Mouse (Mus musculus): Measurements from ENCODE around the gene Olfr460.
A peak's percentile ranks its signal among the peaks of the same experiment; 100 is the strongest.
"Not testable (repeated sequence)": the region's sequence is repeated elsewhere in the genome, so short reads cannot be mapped to it uniquely, and the experiment has no call there.

The Olfr460 gene

DNA sequence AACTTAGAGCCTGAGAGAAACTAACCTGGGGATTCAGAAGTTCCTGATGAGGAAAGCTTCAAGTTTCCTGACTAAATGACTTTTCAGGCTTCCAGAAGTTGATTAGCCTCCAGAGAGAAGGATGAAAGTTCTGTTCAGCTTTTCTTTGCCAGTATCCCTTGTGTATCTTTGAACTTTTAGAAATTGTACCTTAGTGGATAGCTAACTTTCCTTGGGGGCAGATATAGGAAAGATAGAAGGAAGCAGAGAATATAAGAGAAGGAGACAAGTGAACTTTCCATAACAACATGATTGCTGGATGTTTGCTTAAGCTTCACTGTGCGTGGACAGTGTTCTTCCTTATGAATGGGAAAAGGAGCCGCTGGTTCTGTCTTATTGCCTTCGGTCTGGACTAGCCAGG, at the start of gene Olfr460:
Gene Olfr460 (plus strand): TSS at position 301 of the 400 bp plus-strand sequence.
- DNase-seq, result no peak

DNA sequence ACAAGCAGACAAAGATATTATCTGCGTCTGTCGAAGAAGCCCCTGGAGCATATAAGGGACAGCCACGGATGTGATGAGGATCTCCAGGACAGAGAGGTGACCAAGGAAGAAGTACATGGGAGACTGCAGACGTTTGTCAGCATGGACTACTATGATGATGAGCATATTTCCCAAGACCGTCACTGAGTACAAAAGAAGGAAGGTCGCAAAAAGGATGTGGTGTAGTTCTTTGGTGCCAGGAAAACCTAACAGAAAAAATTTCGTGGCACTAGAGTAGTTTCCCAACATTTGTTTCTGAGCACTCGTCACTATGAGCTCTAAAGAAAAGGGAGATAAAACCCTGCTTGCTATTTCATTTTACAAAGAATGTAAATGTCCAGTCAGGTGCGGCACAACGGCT, 24.6 kb upstream of the Olfr460 start:
- DNase-seq, result no peak

DNA sequence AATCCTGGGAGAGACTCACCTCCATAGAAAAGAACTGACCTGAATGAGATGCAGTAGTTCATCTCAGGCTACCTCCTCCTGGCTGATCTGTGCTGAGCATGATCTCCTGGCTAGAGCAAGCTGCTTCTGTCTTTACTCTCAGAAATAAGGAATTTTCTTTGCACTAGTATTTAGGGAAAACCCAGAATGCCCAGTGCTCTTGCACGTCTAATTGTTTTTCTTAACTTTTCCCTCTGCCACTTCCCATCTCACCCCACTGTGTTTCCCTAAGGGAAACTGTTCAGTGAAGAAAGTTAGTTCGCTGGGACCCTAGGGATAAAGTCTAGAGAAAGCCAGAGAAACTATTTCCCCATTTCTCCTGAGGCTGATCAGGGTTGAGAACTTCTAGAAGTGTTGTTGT, 14.3 kb upstream of the Olfr460 start, which contains the start of gene Olfr461:
Gene Olfr461 (minus strand): TSS at position 101 of the 400 bp plus-strand sequence.
- DNase-seq, result no peak

DNA sequence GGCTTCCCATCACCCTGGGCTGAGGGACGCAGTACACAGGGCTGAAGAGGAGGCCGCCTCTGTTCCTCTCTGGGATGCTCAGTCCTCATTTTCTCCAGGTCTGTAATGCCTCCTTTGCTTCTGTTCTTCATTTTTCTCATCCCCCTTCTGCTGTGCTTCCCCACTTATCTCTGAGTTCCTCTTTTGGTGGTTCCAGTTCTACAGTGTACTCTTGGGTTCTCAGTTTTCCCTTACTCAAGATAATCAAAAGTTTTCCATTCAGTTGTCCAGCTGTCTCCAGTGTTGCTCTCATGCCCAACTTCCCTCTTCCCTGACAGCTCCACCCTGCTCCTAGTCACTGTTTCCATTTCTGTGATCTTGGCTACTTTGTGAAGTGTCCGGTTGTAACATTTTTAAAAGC, 4.3 kb downstream of the Olfr460 start:
- no peak for DNase-seq

DNA sequence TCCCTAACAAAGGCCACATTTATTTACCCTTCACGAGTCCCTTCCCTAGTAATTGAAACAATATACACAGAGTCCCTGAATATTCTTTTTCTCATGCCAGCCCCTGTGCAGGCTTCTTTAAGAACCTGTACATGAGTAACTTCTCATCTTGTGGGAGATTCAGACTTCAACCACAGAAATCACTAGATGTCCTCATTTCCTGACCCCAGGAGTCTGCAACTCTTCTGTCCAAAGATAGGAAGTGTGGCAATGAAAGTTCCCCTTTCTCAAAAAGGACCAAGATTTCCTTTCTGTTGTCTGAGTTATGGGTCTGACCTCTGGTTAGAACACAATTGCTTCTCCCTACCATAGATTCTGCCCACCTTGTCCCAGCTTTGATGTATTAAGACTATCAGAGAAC, 7.0 kb downstream of the Olfr460 start:
- DNase-seq, result no peak

DNA sequence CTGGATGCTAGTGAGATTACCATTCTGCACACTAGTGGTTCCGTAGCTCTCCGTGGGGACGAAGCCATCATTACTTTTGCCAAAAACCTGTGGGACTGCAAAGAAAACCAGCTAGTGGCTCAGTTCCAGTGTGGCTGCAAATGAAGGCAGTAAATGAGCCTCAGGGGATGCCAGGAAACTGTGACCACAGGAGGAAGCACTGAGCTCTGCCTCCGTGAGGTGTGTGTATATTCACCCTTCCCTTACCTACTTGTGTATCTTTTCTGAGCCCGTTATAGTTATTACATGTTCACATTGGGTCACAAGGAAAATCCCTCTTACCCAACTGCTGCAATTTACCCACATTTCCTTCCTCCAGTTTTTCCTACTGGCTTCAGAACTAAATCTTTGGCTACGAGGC, 15.0 kb downstream of the Olfr460 start:
- no peak for DNase-seq

DNA sequence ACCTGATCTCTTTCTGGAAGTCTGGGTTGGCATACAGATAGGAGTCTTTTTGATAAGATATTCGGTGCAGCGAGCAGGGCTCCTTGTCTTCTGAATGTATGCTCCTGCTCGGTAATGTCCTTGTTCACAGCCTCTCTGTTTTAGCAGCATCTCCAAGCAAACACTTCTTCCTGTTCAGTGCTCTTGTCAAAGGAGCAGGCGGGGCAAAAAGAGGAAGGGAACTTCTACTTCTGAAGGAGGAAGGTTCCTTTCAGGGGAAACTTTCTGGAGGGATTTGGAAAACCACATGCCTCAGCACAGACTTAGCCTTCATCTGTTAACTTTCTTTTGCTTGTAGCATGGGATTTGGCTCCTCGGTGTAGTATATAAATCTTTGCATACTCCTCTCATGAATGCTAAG, 16.4 kb downstream of the Olfr460 start, which contains the start of gene Clec5a:
Gene Clec5a (minus strand): TSS at position 177 of the 400 bp plus-strand sequence.
- no peak for DNase-seq

DNA sequence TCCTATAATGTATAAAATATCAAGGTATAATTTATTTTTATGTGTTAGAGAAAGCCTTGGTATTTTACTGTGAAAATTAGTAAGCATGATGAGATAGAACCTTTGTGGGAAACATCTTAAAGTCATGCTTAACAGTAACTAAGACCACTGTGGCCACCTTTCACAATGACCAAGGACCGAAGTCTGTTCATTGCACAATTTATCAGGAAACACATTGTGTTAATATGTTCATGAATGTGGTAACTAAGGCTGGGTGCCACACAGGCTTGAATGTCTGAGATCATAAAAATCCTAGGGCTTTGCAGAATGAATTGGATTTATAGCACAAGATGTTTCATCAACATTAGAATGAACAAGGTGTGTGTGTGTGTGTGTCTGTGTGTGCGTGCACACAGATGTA, 19.1 kb downstream of the Olfr460 start:
- no peak for DNase-seq

DNA sequence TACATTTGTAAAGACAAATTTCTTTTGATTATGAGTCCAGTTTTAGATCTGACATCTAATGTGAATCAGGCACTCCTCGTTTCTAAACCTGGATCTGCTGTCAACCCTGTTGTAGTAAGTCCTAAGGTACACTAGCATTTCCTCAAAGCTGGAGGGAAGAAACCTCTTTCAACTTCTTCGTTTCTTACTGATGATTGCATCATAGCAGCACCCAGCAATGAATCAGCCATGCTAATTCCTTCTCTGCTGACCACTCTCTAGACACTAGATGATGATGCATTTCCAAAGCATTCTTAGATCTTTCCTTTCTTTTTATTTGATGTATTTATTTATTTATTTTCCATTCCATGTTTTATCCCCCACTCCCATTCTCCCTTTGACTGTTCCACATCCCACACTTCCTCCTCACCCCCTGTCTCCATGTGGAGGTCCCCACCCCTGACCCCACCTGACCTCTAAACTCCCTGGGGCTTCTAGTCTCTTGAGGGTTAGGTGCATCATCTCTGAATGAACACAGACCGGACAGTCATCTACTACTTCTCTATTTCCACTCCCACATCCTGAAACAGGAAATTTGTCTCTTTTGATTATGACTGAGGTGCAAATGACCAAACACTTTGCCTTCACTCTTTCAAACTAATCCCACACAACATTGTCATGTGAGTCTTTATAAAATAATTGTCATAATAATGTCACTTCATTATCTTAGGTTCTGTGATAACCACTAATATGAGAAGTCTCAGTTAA, 25.7 kb downstream of the Olfr460 start:
- DNase-seq, result no peak

DNA sequence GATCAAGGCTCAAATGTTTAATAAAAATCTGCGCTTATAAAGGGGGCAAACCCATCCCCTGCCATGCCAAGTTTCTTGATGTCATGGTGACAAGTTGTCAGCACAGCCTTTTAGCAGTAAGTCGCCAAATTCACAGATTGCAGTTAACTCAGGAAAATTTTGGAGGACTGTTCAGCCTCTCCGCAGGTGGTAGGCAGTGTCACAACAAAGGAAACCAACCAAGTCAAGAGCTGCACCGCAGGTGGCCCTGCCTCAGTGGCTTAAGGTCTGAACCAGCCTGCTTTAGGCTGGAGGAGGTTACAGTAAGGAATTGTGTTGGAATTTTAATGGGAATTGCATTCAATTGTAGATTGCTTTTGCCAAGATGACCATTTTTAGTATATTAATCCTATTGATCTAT, 29.3 kb downstream of the Olfr460 start:
- not testable (repeated sequence) for DNase-seq

DNA sequence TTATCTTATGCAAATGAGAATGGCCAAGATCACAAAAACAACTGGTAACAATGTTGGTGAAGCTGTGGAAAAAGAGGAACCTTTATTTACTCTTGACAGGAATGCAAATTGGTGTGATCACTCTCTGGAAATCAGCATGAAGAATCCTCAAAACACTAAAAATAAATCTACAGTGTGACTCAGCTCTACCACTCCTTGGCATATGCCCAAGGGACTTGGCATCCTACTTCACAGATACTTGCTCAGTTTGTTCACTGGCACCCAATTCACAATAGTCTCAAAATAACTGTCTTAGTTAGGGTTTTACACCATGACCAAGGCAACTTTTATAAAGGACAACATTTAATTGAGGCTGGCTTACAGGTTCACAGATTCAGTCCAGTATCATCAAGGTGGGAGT, 38.1 kb downstream of the Olfr460 start:
- DNase-seq, result no peak

DNA sequence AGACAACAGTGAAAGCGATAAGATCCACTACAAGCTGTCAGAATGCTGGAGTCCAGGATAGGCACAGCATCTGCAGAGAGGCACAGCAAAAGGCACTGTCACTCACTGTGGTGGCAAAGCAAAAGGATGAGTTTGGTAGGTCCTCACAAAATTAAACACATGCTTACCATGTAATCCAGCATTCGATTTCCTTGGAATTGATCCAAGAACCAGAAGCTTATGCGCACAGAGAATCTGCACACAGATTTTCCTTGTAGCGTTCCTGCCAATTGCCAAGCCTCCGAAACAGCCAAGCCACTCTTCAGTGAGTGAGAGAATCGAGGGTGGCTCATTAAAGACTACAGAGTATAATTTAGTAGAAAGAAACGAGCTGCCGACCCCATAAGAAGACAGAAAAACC, 41.0 kb downstream of the Olfr460 start:
- DNase-seq, result no peak

DNA sequence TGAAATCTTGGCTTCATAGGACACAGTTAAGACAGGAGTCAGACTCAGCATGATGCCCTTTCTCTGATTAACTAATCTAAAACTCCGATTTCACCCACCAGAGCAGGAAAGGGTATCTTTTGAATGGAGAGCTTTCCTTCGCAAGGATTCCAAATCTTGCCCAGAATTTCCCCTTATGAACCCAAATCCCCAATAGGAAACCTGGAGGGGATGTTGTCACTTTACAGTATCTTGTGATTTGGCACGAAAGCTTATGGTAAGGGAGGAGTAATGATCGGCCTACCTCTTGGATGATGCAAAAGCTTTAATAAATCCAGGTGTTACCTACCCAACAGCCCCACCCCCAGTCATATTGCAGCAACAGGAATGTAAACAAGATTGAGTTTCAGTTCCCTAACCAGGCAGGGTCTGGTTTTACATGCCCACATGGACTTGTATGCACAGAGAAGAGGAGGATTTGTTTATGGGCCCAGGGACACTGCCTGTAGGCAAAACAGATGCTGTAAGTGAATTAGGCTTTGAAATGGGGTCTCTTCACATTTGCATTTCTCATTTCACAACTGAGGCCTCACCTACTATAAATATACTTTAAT, 44.1 kb downstream of the Olfr460 start, which contains the start of gene Tas2r138:
Gene Tas2r138 (minus strand): TSS at position 51 of the 593 bp plus-strand sequence.
- DNase-seq, result no peak

DNA sequence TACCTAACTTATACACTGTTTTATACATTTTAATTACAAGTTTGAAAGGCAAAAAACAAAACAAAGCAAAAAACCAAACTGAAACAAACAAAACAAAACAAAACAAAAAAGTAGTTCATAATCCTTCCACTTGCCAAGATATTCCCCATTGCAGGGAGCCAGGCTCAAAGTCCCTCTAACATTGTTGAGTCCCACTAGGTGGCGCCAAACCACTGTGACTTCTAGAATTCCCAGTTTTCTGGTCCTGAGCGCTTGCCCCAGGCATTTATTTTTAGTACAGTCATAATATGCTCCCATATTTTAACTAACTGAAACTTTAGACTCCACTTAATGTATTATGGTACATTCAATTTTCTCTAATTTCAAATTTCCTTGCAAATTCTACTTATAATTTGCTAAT, 48.7 kb downstream of the Olfr460 start:
- DNase-seq, result peak; percentile 83 to 85

Data from kidney, postnatal 4 days (tissue).